Mouse (Mus musculus): Measurements from ENCODE around the gene Zc3h7b.

The Zc3h7b gene

DNA sequence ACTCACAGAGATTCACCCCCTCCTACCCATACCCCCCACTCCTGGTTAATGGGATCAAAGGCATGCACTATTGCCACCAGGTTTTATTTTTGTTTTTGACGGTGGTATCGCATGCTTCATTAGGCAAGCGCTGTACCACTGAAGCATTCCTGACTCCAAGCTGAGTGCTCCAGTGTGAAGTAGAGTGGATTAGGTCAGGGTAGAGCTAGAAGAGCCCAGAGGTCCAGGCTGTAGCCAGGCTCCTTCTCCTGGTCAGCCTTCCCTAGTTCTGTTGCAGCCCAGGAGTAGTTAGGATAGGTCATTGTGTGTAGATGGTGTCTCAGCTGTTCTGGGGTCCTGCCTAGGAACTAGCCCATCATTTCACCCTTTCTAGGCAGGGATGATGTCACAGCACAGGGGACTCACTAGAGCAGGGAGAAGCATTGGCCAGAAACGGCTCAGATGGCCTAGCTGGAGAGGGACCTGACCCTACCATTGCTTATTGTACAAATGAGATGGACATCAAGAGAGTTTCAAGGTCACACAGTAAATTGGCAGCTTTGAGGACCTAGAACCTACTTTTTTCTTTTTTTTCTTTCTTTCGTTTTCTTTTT is 100.3 kb downstream of the Zc3h7b start:
- 67% methylated on average over 5 of the region's 5 CpGs for WGBS

DNA sequence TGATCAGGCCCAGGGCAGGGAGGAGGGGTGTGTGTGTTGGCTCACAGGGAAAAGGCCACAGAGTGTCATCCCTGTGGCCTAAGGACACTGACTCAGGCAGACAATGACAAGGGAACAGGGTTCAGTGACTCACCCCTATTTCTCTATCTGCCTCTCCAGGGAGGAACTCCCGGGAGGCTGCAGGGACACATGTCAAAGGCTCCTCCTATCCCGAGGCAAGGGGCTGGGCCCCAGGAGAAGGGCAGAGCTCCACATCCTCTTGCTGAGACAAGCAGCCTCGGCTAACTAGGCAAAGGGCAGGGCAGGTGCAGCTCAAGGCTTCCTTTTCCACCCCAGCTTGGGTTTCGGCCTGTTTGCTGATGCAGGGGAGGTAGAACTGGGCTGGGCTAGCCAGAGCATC is 100.9 kb downstream of the Zc3h7b start:
- 43% methylated on average over 4 of the region's 4 CpGs for WGBS

Data from cerebral cortex, adult 2 months (tissue).